Comparison of ENCODE assay signal across 7 mouse cellular contexts in the genomic region with DNA sequence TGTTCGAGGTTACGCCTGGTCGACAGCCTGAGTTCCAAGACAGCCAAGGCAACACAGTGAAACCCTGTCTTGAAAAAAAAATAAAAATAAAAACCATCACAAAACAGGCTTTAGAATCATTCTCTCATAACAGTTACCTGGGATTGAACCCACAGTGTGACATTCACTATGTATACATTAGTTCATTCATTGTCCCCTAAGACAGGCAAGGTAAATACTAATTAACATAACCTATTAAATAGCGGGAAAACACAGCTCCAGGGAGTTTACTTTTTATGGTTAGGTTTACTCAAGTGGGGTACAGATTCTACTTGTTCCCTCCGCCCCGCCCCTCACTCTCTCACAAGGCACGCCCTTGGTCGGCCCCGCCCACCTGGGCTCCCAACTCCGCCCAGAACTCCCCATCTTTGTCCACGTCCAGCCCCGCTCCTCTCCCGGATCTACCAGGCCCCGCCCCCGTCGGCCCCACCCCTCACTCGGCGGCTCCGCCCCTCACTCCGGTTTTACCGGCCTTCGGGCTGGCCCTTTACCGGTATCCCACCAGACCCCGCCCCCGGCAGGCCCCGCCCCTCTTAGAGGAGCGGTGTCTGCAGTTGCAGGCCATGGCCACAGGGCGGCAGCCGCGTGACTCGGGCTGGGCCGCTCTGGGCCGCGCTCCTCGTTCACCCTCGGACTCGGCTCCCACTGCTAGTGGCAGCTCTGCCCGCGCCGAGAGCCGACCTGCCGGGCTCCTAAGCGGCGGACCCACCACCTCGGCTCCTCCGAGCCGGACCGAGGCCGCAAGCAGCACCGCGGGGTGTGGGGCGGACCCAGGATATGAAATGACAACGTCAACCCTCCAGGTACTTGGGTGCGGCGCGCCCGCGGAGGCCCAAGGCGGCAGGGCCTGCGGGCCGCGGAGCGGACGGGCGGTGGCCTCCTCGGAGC. TPM values are rescaled to one million over a fixed set of nuclear protein-coding genes. Genes with fewer than 3 reads are reported as not detected.
A peak's percentile ranks its signal among the peaks of the same experiment; 100 is the strongest.
DNase-seq lines count a peak whose midpoint lies in the region; ATAC-seq lines count a peak whose summit lies in the region.

A gene (plus strand): TSS at position 573 of the 927 bp plus-strand sequence.

- H3K4me3 ChIP-seq in embryonic facial prominence, embryonic 11.5 days (ENCODE audit: low read depth, low read length): peak within 1 kb of the TSS; percentile 98
- H3K4me3 ChIP-seq in limb, embryonic 11.5 days (ENCODE audit: low read depth, low read length): peak within 1 kb of the TSS; percentile 96
- H3K4me3 ChIP-seq in midbrain, embryonic 14.5 days (replicated peaks; ENCODE audit: low read depth, low read length): peak within 1 kb of the TSS; percentile 95

- no peaks in the 10 kb centered on the region for H3K36me3 ChIP-seq in embryonic facial prominence, embryonic 11.5 days (replicated peaks; ENCODE audit: control insufficient read depth, insufficient read depth, low read depth, low read length)
- H3K36me3 ChIP-seq in limb, embryonic 11.5 days (ENCODE audit: control insufficient read depth, insufficient read depth, low read length): no peaks in the 10 kb centered on the region
- H3K36me3 ChIP-seq in midbrain, embryonic 14.5 days (ENCODE audit: control insufficient read depth, insufficient read depth, low read length): no peaks in the 10 kb centered on the region; the same call in 1 of the 2 replicates

- WGBS in embryonic facial prominence, embryonic 11.5 days: 4% methylated on average over 66 of the region's 66 CpGs
- WGBS in limb, embryonic 11.5 days: 5% methylated on average over 65 of the region's 66 CpGs
- 4% methylated on average over 66 of the region's 66 CpGs for WGBS in midbrain, embryonic 14.5 days

- no peaks in the 10 kb centered on the region for H3K9me3 ChIP-seq in embryonic facial prominence, embryonic 11.5 days (replicated peaks; ENCODE audit: control insufficient read depth, low read length)
- H3K9me3 ChIP-seq in limb, embryonic 11.5 days (ENCODE audit: control insufficient read depth, low read length): no peaks in the 10 kb centered on the region
- no peaks in the 10 kb centered on the region for H3K9me3 ChIP-seq in midbrain, embryonic 14.5 days (ENCODE audit: control insufficient read depth, low read length)

- peak within 1 kb of the TSS; percentile 62 for H3K27ac ChIP-seq in embryonic facial prominence, embryonic 11.5 days (replicated peaks; ENCODE audit: low read depth, low read length)
- 0 out of 2 replicates have a peak within 1 kb of the TSS, but pooled peaks have one; percentile 18 for H3K27ac ChIP-seq in limb, embryonic 11.5 days (replicated peaks; ENCODE audit: low read depth, low read length)
- H3K27ac ChIP-seq in midbrain, embryonic 14.5 days (replicated peaks; ENCODE audit: low read depth, low read length): peak within 1 kb of the TSS; percentile 81

- no peaks in the 10 kb centered on the region for H3K27me3 ChIP-seq in embryonic facial prominence, embryonic 11.5 days (ENCODE audit: control insufficient read depth, insufficient read depth, low read length)
- H3K27me3 ChIP-seq in limb, embryonic 11.5 days (ENCODE audit: control insufficient read depth, insufficient read depth, low read length): no peaks in the 10 kb centered on the region
- no peaks in the 10 kb centered on the region for H3K27me3 ChIP-seq in midbrain, embryonic 14.5 days (ENCODE audit: control insufficient read depth, insufficient read depth, low read length)

- H3K9ac ChIP-seq in embryonic facial prominence, embryonic 11.5 days (replicated peaks; ENCODE audit: low read length): peak within 1 kb of the TSS; percentile 92
- H3K9ac ChIP-seq in limb, embryonic 11.5 days (ENCODE audit: low read length): peak within 1 kb of the TSS; percentile 89
- H3K9ac ChIP-seq in midbrain, embryonic 14.5 days (replicated peaks; ENCODE audit: low read length): peak within 1 kb of the TSS; percentile 93

- peak; percentile 92 for ATAC-seq in embryonic facial prominence, embryonic 11.5 days (replicated peaks; ENCODE audit: insufficient number of reproducible peaks, low FRiP score, low TSS enrichment, low read depth)
- ATAC-seq in limb, embryonic 11.5 days (ENCODE audit: insufficient number of reproducible peaks, low FRiP score, low TSS enrichment, low read depth): peak; percentile 89
- ATAC-seq in midbrain, embryonic 14.5 days (ENCODE audit: low FRiP score, low TSS enrichment): peak; percentile 96

- 0 out of 2 replicates have a peak, but pooled peaks cover 2% of the 10 kb centered on the region for H3K4me1 ChIP-seq in embryonic facial prominence, embryonic 11.5 days (ENCODE audit: control insufficient read depth, insufficient read depth, low read length)
- H3K4me1 ChIP-seq in limb, embryonic 11.5 days (ENCODE audit: control insufficient read depth, insufficient read depth, low read length): peaks cover 9% of the 10 kb centered on the region
- H3K4me1 ChIP-seq in midbrain, embryonic 14.5 days (ENCODE audit: control insufficient read depth, insufficient read depth, low read length): peaks cover 15% of the 10 kb centered on the region

- H3K4me2 ChIP-seq in embryonic facial prominence, embryonic 11.5 days (ENCODE audit: low read depth, low read length): peak within 1 kb of the TSS; percentile 79
- H3K4me2 ChIP-seq in limb, embryonic 11.5 days (ENCODE audit: low read depth, severe bottlenecking): peak within 1 kb of the TSS; percentile 65
- H3K4me2 ChIP-seq in midbrain, embryonic 14.5 days (ENCODE audit: low read length): peak within 1 kb of the TSS; percentile 70

- peak; percentile 99 for DNase-seq in adrenal gland, postnatal 14 days
- peak; percentile 95 for DNase-seq in embryonic facial prominence, embryonic 11.5 days (ENCODE audit: low spot score)
- peak; percentile 100 for DNase-seq in heart, adult 11 months
- peak; percentile 99 for DNase-seq in kidney, adult 18-20 months
- DNase-seq in limb, embryonic 11.5 days (ENCODE audit: low spot score): peak; percentile 99
- DNase-seq in midbrain, embryonic 14.5 days: peak; percentile 97
- peak; percentile 93 to 99 for DNase-seq in spleen, adult 18-20 months

RNA-seq across cellular contexts. Expression of the gene that starts here (rescaled TPM):
- 58.6 and 63.6 TPM in 2 replicates for total RNA-seq in adrenal gland, postnatal 14 days (2021)
- 88.3 and 93.7 TPM in 2 replicates for polyA plus RNA-seq in embryonic facial prominence, embryonic 11.5 days (2014; fragmentation: Nextera tagmentation; extraction: Ambion mirVana)
- polyA plus RNA-seq in limb, embryonic 11.5 days (2014; fragmentation: Nextera tagmentation; extraction: Ambion mirVana): 71.4 and 73.1 TPM in 2 replicates
- polyA plus RNA-seq in midbrain, embryonic 14.5 days (2014; fragmentation: Nextera tagmentation; extraction: Ambion mirVana): 152 and 153 TPM in 2 replicates

Comparison
In these comparisons a context has a peak if more than half of its experiments do, and no peak if none do; other contexts are left out.
1. Peak in every context shown above with its lines: DNase-seq, ATAC-seq, H3K4me3 ChIP-seq and H3K27ac ChIP-seq.
2. H3K27ac ChIP-seq: peak in every context shown above with its lines; median percentile 81 in midbrain, embryonic 14.5 days; 62 in embryonic facial prominence, embryonic 11.5 days; 18 in limb, embryonic 11.5 days.